Mouse (Mus musculus) CD4-positive helper T cell, adult 2 months (primary cell): ENCODE data around the gene Srpx.

Experiments used
- DNase-seq: peaks from one replicate; pipeline ENCODE4 v3.0.0-alpha.2; 2012; ENCODE audit warnings: low read depth, missing footprints, low spot score

Srpx gene

DNA sequence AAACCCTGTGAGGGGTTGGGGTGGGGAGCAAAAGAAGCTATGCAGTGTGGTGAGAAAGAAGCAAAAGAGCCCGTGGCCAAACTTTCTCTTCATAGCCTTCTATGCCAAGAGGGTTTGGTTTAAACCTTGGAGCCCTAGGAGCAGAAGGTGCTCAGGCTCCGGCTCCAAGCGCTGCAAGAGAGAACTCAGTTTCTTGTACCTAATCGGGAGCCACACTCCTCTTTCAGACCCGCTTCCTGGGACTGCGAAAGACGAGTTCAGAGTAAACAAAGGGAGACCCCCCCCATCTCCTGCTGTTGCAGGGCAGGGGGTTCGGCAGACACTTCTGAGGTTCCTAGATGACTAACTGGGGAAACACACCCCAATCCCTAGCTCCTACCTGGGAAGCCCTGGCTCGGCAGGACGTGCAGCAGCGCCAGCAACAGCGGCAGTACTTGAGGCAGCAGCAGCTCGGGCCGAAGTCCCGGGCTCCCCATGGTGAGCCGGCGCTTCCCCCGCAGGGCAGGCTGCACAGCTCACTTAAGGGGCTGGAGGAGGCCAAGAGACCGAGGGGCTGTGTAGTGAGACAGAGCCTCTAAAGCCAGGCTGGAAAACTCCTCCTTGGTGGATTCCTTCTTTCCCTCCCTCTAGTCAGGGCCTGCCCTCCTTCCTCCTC, at the start of gene Srpx:
TSS of gene Srpx (minus strand) at position 645 of the 655 bp plus-strand sequence.
- DNase-seq = no peak

GRCm38 (mm10) chrX:10152390-10152789, 34.9 kb upstream of the Srpx start:
- DNase-seq = no peak

DNA sequence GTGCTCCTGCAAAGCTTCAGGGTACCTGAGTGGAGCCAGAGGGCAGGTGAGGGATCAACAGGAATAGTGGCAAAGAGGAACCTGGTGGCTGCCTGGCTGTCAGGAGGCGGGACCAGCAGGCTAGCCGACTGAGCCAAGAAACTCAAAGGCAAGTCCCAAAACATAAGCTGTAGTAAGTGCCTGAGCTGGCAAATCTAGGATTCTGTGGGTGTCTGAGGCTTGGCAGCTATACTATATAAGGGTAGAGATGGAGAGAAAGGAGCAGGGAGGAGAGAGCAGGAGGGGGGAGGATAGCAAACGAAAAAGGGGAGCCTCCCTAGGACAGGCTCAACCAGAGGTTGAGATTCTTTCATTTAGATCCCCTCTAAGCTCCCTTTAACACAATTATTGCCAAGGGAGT, 1.7 kb downstream of the Srpx start:
- no peak for DNase-seq

GRCm38 (mm10) chrX:10110736-10111135, 6.8 kb downstream of the Srpx start:
- no peak for DNase-seq

DNA sequence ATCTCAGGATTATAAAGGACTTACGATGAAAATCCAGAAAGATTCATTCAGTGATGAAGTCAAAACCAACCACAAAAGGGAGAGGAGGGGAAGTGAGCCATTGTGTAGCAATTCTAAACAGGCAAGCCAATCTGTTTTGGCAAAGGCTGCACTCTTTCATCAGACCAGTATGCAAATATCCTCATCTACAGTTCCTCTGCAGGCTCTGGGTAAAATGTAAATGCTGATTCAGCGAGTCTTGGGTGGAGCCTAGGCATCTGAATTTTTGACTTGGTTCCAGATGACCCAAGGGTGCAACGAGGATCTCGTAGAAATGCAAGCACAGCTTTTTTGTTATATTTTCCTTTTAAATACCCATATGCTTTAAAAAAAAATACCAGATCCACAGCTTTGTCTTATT, 9.0 kb downstream of the Srpx start:
- no peak for DNase-seq

DNA sequence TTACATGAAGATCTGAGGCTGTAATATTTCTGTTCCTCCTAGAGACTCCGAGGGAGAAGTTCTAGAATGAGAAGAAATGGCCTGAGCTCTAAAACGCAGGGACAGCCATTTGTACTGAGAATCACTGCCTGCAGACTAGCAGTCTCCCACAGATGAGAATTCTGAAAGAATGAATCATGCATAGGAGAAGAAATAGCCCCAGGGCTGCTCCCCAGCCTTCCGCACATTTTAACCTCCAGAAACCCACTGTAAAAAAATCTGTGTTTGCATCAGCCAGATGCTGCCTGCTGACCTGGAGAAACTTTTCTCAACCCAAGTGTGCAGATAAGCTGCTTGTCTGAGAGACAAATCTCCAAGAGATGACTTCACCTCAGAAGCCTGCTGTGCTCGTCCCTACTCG, 12.0 kb downstream of the Srpx start:
- no peak for DNase-seq

- DNase-seq = no peak
Observed at GRCm38 (mm10) chrX:10102739-10103138, 14.8 kb downstream of the Srpx start.

GRCm38 (mm10) chrX:10095797-10096196, 21.7 kb downstream of the Srpx start:
- no peak for DNase-seq

GRCm38 (mm10) chrX:10080385-10080784, 37.1 kb downstream of the Srpx start:
- DNase-seq = no peak

- no peak for DNase-seq
Observed at GRCm38 (mm10) chrX:10079981-10080380, 37.5 kb downstream of the Srpx start.

DNA sequence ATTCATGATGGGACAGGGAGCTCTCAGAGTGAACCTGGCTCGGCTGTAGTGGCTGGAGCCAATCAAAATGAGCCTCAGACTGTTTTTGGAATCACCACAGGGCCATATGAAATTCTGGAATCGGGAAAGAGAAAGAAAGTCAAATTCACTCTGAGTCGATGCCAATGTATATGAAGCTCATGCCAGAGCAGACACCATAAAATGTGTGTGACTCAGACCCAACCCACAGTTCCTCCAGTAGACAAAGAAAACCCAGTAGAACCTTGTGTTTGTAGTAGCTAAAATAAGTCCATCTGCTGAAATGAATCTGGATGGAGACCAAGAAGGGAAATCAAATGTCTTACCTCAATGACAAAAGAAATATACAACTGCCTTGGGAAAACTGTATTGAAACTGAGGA, 43.5 kb downstream of the Srpx start:
- no peak for DNase-seq

- DNase-seq = no peak
Observed at GRCm38 (mm10) chrX:10071529-10071928, 46.0 kb downstream of the Srpx start.

DNA sequence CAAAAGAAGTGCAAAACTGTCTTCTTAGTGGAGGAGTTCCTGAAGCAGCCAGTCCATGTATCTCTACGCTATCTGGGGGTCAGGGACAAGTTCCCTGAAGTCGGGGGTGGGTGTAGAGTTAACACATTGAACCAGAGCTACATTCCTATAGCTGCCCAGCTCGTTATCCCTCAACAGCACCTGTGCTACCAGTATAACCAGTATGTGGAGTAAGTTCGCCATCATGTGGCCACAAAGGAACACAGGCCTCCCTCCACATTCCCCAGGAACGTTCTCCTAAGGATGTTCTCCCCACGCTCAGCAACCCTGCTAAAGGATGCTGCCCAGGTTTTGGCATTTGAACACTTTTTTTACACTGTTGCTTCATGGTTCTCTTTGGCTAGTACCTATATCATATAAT, 46.8 kb downstream of the Srpx start:
- no peak for DNase-seq

DNA sequence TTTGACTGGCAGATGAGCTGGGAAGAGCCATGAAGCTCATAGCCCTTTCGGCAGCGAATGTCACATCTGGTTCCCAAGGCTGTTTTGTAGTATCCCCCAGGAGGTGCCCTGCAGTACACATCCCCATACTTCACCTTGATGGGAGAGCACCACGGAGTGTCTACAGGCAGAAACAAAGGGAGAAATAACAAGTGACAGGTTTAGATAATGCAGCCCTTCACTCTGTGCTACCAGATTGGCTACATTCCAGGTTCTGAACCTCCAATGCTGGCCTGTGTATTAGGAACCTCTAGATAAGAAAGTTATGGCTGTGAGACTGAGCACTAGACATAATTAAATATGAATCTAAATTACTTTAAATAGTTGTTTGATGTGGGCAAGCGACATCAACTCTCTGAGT, 48.1 kb downstream of the Srpx start:
- no peak for DNase-seq

DNA sequence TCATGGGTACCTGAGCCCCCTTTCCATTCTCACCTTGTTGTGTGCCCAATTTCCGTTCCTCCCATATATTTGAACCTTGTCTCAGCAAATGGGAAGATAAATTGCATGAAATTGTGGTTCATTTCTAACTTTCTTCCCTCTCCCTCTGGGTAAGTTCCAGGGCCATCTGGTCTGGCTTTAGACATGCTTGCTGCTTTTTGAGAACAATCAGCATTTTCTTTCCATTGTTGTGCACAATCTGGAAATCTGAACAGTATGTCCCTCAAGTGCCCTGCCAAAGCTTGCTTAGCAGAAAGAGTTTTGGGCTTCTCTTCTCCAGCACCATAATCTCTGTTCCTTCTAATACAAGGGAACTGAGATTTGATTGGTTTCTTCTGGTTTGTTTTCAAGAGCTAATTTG, 53.7 kb downstream of the Srpx start:
- no peak for DNase-seq

- no peak for DNase-seq
Observed at GRCm38 (mm10) chrX:10063361-10063760, 54.1 kb downstream of the Srpx start.

- no peak for DNase-seq
Observed at GRCm38 (mm10) chrX:10062201-10062600, 55.3 kb downstream of the Srpx start.

DNA sequence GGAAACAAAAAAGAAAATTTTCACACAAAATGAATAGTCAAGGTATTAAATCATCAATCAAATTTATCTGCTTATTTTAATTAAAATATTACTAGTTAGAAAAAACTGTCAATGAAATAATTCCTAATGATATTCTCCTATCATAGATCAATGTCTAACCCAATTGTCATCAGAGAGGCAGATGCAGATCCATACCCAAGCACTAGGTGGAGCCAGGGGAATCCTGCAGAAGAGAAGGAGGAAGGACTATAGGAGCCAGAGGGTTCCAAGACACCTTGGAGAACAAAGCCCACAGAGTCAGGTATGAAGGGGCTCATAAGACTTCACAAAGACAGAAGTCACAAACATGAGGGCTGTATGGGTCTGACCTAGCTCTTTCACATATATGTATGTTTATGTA, 82.8 kb downstream of the Srpx start:
- no peak for DNase-seq

DNA sequence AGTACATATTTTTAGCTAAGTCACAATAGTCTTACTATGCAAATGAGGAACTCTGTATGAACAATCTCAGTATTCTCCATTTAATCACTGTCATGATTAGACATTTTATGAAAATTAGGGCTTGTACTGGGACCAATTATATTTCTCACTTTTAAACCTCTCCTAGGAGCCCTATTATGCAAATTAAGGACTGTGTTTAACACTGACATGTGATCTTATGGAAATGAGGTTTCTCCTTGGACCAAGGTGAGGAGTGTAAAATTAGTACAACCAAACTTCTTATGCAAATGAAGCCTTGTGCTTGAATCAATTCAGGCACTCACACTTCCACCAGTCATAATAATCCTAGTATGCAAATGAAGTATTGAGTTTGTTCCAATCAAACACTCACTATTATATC, 107.3 kb downstream of the Srpx start:
- DNase-seq = no peak

DNA sequence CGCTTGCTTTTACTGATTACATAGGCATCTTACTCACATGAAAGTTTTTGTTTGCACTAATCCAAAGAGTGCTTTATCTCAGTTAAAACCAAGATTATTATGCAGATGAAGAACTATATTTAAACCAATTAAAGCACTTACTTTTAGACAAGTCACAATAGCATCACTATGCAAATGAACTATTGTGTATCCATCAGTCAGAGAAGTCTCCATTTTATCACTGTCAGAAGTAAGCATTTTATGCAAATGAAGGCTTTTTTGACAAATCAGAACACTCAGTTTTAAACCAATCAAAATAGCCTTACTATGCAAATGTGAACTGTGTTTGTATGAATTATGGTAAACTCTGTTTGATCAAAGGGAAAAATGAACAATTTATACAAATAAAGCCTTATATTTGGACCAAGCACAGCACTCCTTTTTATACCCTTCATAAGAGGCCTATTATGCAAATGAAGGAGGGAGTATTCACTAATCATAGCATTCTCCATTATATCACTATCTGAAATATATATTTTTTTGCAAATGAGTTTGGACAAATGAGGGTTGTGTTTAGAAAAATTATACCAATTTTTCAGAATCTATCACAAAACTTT, 109.7 kb downstream of the Srpx start:
- no peak for DNase-seq

- no peak for DNase-seq
Observed at GRCm38 (mm10) chrX:10005946-10006345, 111.6 kb downstream of the Srpx start.

- DNase-seq = no peak
Observed at GRCm38 (mm10) chrX:10000718-10001117, 116.8 kb downstream of the Srpx start.
